Mouse (Mus musculus) hindbrain, embryonic 14.5 days (tissue): ENCODE results near the gene Cyth1. TPM values are rescaled to one million over a fixed set of nuclear protein-coding genes. Genes with fewer than 3 reads are reported as not detected.

Experiments used
- ATAC-seq: fragments of 200-750 bp; cut with Nextera tagmentation; 2 replicates; pipeline ENCODE4 v1.8.0; 2017; ENCODE audit warnings: moderate number of reproducible peaks, mild to moderate bottlenecking, moderate TSS enrichment, moderate library complexity; ENCODE audit not compliant: low FRiP score
- DNase-seq: peaks from one replicate; pipeline ENCODE4 v3.0.0-alpha.2; 2015; ENCODE audit warnings: low spot score
- H3K27ac ChIP-seq: fragments of 300-500 bp; sonication (generic); 2 replicates; pipeline ENCODE4 v1.5.1; 2014; ENCODE audit warnings: mild to moderate bottlenecking, moderate library complexity
- H3K27me3 ChIP-seq: fragments of 300-500 bp; sonication (generic); 2 replicates; pipeline ENCODE4 v1.6.1; 2014; ENCODE audit warnings: mild to moderate bottlenecking, low read length, mixed read lengths; ENCODE audit not compliant: control insufficient read depth, insufficient read depth
- H3K36me3 ChIP-seq: fragments of 300-500 bp; sonication (generic); replicated peaks from 2 replicates; pipeline ENCODE4 v1.6.1; 2014; ENCODE audit not compliant: control insufficient read depth, insufficient read depth
- H3K4me1 ChIP-seq: fragments of 300-500 bp; sonication (generic); replicated peaks from 2 replicates; pipeline ENCODE4 v1.6.1; 2014; ENCODE audit warnings: antibody characterized with exemption, low read length, mixed read lengths; ENCODE audit not compliant: control insufficient read depth, insufficient read depth
- H3K4me2 ChIP-seq: fragments of 300-500 bp; sonication (generic); replicated peaks from 2 replicates; pipeline ENCODE4 v1.6.1; 2014; ENCODE audit warnings: mild to moderate bottlenecking, moderate library complexity
- H3K4me3 ChIP-seq: fragments of 300-500 bp; sonication (generic); replicated peaks from 2 replicates; pipeline ENCODE4 v1.5.1; 2014; ENCODE audit warnings: mild to moderate bottlenecking, low read length
- H3K9ac ChIP-seq: fragments of 300-500 bp; sonication (generic); 2 replicates; pipeline ENCODE4 v1.6.1; 2014
- H3K9me3 ChIP-seq: fragments of 300-500 bp; sonication (generic); 2 replicates; pipeline ENCODE4 v1.6.1; 2016; ENCODE audit warnings: low read length; ENCODE audit not compliant: control insufficient read depth
- WGBS: fragments of 180-500 bp; shearing (Covaris S2); extraction: QIAGEN DNeasy Blood & Tissue Kit; methylation state at CpG from one replicate; pipeline ENCODE4 v1.1.7; 2014; 5-methylcytosine and 5-hydroxymethylcytosine counted together
- polyA plus RNA-seq: library from polyadenylated mRNA; unstranded; fragments of >200 nt; fragmentation: Nextera tagmentation; extraction: Ambion mirVana; gene quantifications from 2 replicates; pipeline ENCODE4 v1.2.1, GENCODE M21; 2014

Cyth1 gene
- polyA plus RNA-seq, 1 experiment from 2014 or later = 18.1 TPM

GRCm38 (mm10) chr11:118207424-118208033 is 40.9 kb downstream of the Cyth1 start:
- ATAC-seq = no peak
- Histone ChIP-seq H3K4me2 (no peak overlapping the region), H3K4me3 (no peak overlapping the region), H3K36me3 (no peaks in the 10 kb centered on the region), H3K9ac (no peak overlapping the region), H3K27ac (no peak overlapping the region), H3K27me3 (no peaks in the 10 kb centered on the region), H3K4me1 (peaks cover 56% of the 10 kb centered on the region), H3K9me3 (no peaks in the 10 kb centered on the region)
- WGBS = 36% methylated on average over 3 of the region's 3 CpGs
- DNase-seq = no peak

DNA sequence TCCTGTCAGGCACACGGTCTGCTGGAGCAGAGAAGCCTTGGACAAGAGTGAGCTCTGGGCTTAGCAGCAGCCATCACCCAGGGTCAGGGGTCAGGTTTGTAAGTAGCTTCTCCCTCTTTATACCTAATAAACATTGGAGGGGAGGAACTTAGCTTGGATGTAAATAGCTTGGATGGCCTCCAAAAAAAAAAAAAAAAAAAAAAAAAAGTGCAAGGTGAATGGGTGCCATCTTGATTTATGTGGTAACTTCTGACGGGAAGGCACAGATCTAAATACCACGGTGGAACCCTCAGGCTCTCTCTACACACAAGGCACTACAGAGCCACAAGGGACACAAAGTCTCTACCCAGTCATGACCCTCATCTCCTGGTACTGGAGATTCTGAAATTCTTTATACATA is 42.1 kb downstream of the Cyth1 start:
- DNase-seq (no peak), ATAC-seq (no peak)
- Histone ChIP-seq H3K4me3 (no peak overlapping the region), H3K27ac (no peak overlapping the region), H3K4me2 (no peak overlapping the region), H3K4me1 (peaks cover 56% of the 10 kb centered on the region), H3K9ac (no peak overlapping the region), H3K27me3 (no peaks in the 10 kb centered on the region), H3K9me3 (no peaks in the 10 kb centered on the region), H3K36me3 (no peaks in the 10 kb centered on the region)
- 59% methylated on average over 3 of the region's 3 CpGs for WGBS

DNA sequence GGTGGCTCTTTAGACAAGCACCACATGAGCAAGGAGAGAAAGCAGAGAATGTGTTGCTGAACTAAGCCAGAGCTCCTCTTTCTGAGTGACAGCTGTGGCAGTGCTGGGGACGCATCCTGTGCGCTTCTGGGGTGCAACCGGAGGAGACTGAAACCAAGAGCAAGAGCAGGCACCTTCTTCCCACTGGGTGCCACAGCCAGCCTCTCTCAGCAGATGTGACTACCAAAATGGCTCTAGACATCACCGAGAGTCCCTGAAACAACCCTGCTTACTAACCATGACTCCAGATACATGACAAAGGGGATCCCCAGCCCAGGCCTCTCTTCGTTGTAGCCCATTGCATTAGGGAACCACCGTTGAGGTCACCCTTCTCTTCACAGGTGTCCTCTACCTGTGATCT is 44.9 kb downstream of the Cyth1 start:
- Histone ChIP-seq H3K9ac (peak overlapping the region; percentile 84; the same call in 1 of the 2 replicates), H3K27me3 (no peaks in the 10 kb centered on the region), H3K27ac (peak overlapping the region; percentile 95), H3K9me3 (no peaks in the 10 kb centered on the region), H3K4me1 (peaks cover 56% of the 10 kb centered on the region), H3K36me3 (no peaks in the 10 kb centered on the region), H3K4me3 (no peak overlapping the region), H3K4me2 (no peak overlapping the region)
- DNase-seq = no peak
- 77% methylated on average over 6 of the region's 6 CpGs for WGBS
- no peak for ATAC-seq

DNA sequence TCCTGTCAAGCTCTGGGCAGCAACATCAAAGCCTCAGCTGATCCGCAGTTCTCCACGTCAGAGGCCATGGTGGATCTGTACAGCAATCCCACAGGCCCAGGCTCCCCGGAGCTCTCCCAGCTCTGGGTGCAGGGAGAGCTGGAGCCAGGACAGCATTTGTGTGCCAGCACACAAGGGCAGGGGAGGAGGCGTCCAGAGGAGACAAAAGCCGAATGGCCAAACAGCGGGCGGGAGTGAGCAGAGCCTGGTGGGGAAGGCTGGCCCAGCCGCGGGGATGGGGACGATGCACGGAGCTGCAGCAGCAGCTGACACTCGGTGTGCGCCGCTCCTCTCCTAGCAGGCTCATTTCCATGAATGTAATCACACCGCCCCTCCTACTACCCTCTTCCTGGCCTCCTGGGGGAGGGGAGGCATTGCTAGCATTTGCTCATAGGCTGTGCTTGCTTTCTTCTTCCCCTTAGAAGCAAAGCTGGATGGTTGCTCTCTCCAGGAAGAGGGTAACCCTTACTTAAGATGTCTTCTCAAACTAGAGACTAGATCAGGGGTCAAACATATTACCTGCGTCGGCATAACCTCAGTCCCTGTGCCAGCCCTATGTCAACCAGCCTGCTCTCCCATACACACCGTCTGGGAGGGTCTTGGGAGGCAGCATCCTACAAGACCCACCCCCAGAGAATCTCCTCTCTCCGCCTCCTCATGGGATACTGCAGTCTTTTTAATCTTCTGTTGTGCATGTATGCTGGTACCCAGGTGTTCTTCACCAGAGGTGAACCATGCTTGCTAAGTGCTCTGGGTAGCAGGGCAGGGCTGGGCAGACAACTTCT is 45.8 kb downstream of the Cyth1 start:
- H3K9ac ChIP-seq = peak overlapping the region; percentile 84
- ATAC-seq (peak; percentile 90), DNase-seq (peak; percentile 77)
- no peaks in the 10 kb centered on the region for H3K27me3 ChIP-seq
- no peaks in the 10 kb centered on the region for H3K36me3 ChIP-seq
- H3K9me3 ChIP-seq = no peaks in the 10 kb centered on the region
- H3K4me2 ChIP-seq = peak overlapping the region; percentile 71
- peak overlapping the region; percentile 95 for H3K27ac ChIP-seq
- 6% methylated on average over 19 of the region's 19 CpGs for WGBS
- peaks cover 61% of the 10 kb centered on the region for H3K4me1 ChIP-seq
- peak overlapping the region; percentile 41 for H3K4me3 ChIP-seq

GRCm38 (mm10) chr11:118201833-118202409 is 46.5 kb downstream of the Cyth1 start:
- Histone ChIP-seq H3K4me1 (peaks cover 68% of the 10 kb centered on the region), H3K4me3 (peak overlapping the region; percentile 41), H3K9ac (peak overlapping the region; percentile 84), H3K4me2 (peak overlapping the region; percentile 71), H3K27ac (peak overlapping the region; percentile 95), H3K27me3 (no peaks in the 10 kb centered on the region), H3K9me3 (no peaks in the 10 kb centered on the region), H3K36me3 (no peaks in the 10 kb centered on the region)
- ATAC-seq (peak; percentile 46), DNase-seq (peak; percentile 42)
- WGBS = 6% methylated on average over 9 of the region's 9 CpGs

DNA sequence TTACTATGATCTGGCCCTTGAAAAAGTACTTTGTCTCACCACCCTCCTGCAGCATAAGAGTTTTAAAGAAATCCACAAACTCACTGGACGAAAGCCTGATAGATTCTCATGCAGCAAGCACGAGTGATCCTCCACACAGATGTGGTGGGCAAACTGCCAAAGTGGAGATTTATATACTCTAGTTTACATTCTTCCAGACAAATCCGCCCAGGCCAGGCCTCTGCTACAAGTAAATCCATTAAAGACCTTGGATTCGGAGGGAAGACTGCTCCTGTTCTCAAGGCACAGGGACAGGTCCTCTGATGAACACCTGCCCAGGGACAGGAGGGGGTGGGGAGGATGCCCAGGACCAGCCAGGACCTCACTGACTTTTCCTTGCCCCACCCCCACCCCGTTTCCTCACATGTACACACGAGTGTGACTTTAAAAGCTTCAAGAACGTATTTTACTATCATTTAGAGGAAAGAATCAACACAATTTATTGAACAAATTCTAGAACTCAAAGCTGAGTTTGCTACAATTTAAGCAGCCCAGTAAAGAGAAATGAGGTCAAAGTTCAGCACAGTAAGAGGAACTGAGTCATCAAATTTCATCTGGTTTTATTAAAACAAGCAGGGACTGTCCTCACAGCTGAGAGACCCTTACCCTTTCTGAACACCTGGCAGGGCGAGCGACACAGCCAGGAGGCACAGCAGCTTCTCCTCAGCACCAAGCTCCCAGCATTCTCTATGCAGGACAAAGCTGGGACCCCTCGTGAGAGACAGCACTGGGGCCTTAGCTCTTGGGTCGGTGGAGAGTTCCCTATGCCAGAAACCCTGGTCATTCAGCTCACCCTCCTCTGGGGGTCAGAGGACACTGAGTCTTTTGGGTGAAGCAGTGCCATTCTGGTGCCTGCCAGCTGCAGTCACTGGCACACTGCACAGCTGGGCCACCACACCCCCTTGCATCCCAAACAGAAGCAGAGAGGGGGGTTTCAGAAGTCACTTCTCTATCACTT is 47.3 kb downstream of the Cyth1 start:
- no peak for ATAC-seq
- no peak for DNase-seq
- 34% methylated on average over 11 of the region's 11 CpGs for WGBS

GRCm38 (mm10) chr11:118198296-118198600 is 50.1 kb downstream of the Cyth1 start:
- H3K27ac ChIP-seq = peak overlapping the region; percentile 86
- DNase-seq (no peak), ATAC-seq (no peak)
- WGBS = 13% methylated on average over 2 of the region's 2 CpGs
- no peaks in the 10 kb centered on the region for H3K36me3 ChIP-seq
- H3K9ac ChIP-seq = peak overlapping the region; percentile 57
- peaks cover 84% of the 10 kb centered on the region for H3K4me1 ChIP-seq
- H3K9me3 ChIP-seq = no peaks in the 10 kb centered on the region
- H3K4me2 ChIP-seq = peak overlapping the region; percentile 71
- no peaks in the 10 kb centered on the region for H3K27me3 ChIP-seq
- peak overlapping the region; percentile 22; the same call in 1 of the 2 replicates for H3K4me3 ChIP-seq

More for the DNA sequence above, 47.3 kb downstream of the Cyth1 start:
- Histone ChIP-seq H3K9me3 (no peaks in the 10 kb centered on the region), H3K36me3 (no peaks in the 10 kb centered on the region), H3K9ac (peak overlapping the region; percentile 84), H3K4me1 (peaks cover 75% of the 10 kb centered on the region), H3K27ac (peak overlapping the region; percentile 95), H3K4me3 (peak overlapping the region; percentile 41), H3K27me3 (no peaks in the 10 kb centered on the region), H3K4me2 (peak overlapping the region; percentile 71)

- no peaks in the 10 kb centered on the region for H3K36me3 ChIP-seq
- ATAC-seq = no peak
- 16% methylated on average over 13 of the region's 13 CpGs for WGBS
Observed at GRCm38 (mm10) chr11:118197508-118198295, 50.7 kb downstream of the Cyth1 start.

More at GRCm38 (mm10) chr11:118197508-118198295, 50.7 kb downstream of the Cyth1 start:
- H3K27me3 ChIP-seq = no peaks in the 10 kb centered on the region
- peak; percentile 77 for DNase-seq
- H3K9ac ChIP-seq = peak overlapping the region; percentile 57
- H3K9me3 ChIP-seq = no peaks in the 10 kb centered on the region
- peak overlapping the region; percentile 71 for H3K4me2 ChIP-seq
- peaks cover 79% of the 10 kb centered on the region for H3K4me1 ChIP-seq
- peak overlapping the region; percentile 22 for H3K4me3 ChIP-seq
- peak overlapping the region; percentile 86 for H3K27ac ChIP-seq
